Mouse (Mus musculus) myocyte (in vitro differentiated cells): ENCODE measurements around the gene Ncoa1. TPM values are rescaled to one million over a fixed set of nuclear protein-coding genes. Genes with fewer than 3 reads are reported as not detected.

Experiments used
- H3K27me3 ChIP-seq: one replicate; pipeline ENCODE4 v1.6.1; 2011; ENCODE audit not compliant: control insufficient read depth, insufficient read depth, insufficient read length
- H3K36me3 ChIP-seq: one replicate; pipeline ENCODE4 v1.6.1; 2011; ENCODE audit not compliant: control insufficient read depth, insufficient read depth
- H3K4me2 ChIP-seq: one replicate; pipeline ENCODE4 v1.6.1; 2011; ENCODE audit warnings: low read depth, control low read depth
- H3K4me3 ChIP-seq: one replicate; pipeline ENCODE4 v1.5.1; 2011; ENCODE audit warnings: mild to moderate bottlenecking, control low read depth, moderate library complexity
- H3K79me2 ChIP-seq: one replicate; pipeline ENCODE4 v1.6.1; 2011; ENCODE audit not compliant: control insufficient read depth, insufficient read depth
- H3ac ChIP-seq: one replicate; pipeline ENCODE4 v1.6.1; 2011; ENCODE audit not compliant: control insufficient read depth, insufficient read length
- CEBPB ChIP-seq: IDR thresholded peaks from 2 replicates; pipeline ENCODE4 v1.6.1; 2011; ENCODE audit warnings: mild to moderate bottlenecking, moderate library complexity; ENCODE audit not compliant: poor library complexity, insufficient read depth, severe bottlenecking
- E2F4 ChIP-seq: IDR thresholded peaks from one replicate; pipeline ENCODE4 v1.6.1; 2011; ENCODE audit warnings: mild to moderate bottlenecking, control low read depth, moderate library complexity; ENCODE audit not compliant: insufficient read depth
- MAX ChIP-seq: IDR thresholded peaks from one replicate; pipeline ENCODE4 v1.6.1; 2011; ENCODE audit warnings: low read depth, mild to moderate bottlenecking, control low read depth
- MYOD1 ChIP-seq, 3 experiments: IDR thresholded peaks; one replicate each; pipeline ENCODE4 v1.6.1; 2011; ENCODE audit warnings: control low read depth in 2 of 3, low read depth in 2 of 3, mild to moderate bottlenecking in 2 of 3, moderate library complexity in 1 of 3; ENCODE audit not compliant: insufficient read length in 2 of 3, control insufficient read depth in 1 of 3
- MYOG ChIP-seq, 3 experiments: IDR thresholded peaks; one replicate each; pipeline ENCODE4 v1.6.1; 2011; ENCODE audit warnings: control low read depth in 2 of 3, low read depth in 2 of 3, mild to moderate bottlenecking in 2 of 3; ENCODE audit not compliant: insufficient read length in 2 of 3, control insufficient read depth in 1 of 3, insufficient read depth in 1 of 3
- POLR2A ChIP-seq: IDR thresholded peaks from one replicate; pipeline ENCODE4 v1.6.1; 2011; ENCODE audit warnings: low read depth, mild to moderate bottlenecking, control low read depth, moderate library complexity; ENCODE audit not compliant: insufficient read length
- POLR2AphosphoS2 ChIP-seq: IDR thresholded peaks from one replicate; pipeline ENCODE4 v1.6.1; 2011; ENCODE audit warnings: low read depth, control low read depth; ENCODE audit not compliant: insufficient read length
- REST ChIP-seq: IDR thresholded peaks from one replicate; pipeline ENCODE4 v1.6.1; 2011; ENCODE audit warnings: mild to moderate bottlenecking, control low read depth, moderate library complexity; ENCODE audit not compliant: insufficient read depth, insufficient read length
- SRF ChIP-seq: IDR thresholded peaks from one replicate; pipeline ENCODE4 v1.6.1; 2011; ENCODE audit warnings: low read depth; ENCODE audit not compliant: control insufficient read depth, insufficient read length
- TCF12 ChIP-seq: IDR thresholded peaks from one replicate; pipeline ENCODE4 v1.6.1; 2011; ENCODE audit warnings: mild to moderate bottlenecking, control low read depth; ENCODE audit not compliant: poor library complexity, insufficient read depth, severe bottlenecking
- TCF3 ChIP-seq: IDR thresholded peaks from one replicate; pipeline ENCODE4 v1.6.1; 2011; ENCODE audit warnings: low read depth, control low read depth; ENCODE audit not compliant: insufficient read length
- USF1 ChIP-seq: IDR thresholded peaks from one replicate; pipeline ENCODE4 v1.6.1; 2011; ENCODE audit warnings: low read depth, mild to moderate bottlenecking, control low read depth, moderate library complexity
- polyA plus RNA-seq: library from polyadenylated mRNA; unstranded; fragments of >200 nt; fragmentation: generic; extraction: Trizol; gene quantifications from one replicate; pipeline ENCODE4 v1.2.1, GENCODE M21; 2012; ENCODE audit warnings: missing spikeins

Ncoa1 gene
- polyA plus RNA-seq, 1 experiment: 7.1 TPM

DNA sequence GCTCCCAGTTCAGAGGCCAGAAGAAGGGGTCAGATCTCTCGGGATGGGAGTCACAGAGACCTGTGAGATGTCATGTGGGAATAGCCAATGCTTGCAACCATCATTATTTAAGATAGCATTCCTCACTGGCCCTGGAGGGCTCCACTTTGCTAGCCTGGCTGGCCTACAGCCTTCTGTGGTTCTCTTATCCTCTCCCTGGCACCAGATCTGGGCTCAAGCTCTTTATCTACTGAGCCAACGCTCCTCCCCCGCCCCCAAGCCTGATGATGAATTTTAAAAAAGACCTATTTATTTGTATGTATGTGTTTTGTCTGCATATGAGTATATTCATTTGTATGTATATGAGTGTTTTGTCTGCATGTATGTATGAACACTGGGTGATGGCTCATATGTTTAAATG lies 197.1 kb downstream of the Ncoa1 start:
- no peak overlapping the region for H3K4me3 ChIP-seq
- no peaks in the 10 kb centered on the region for H3K36me3 ChIP-seq
- no peak overlapping the region for H3K4me2 ChIP-seq
- TF ChIP-seq MYOD1 (IDR thresholded peaks at IDR 0.05; ENCODE audit: control insufficient read depth in 1 of 3, insufficient read length in 2 of 3, low read depth in 2 of 3): no peak
- TF ChIP-seq MYOG (IDR thresholded peaks at IDR 0.05; ENCODE audit: control insufficient read depth in 1 of 3, insufficient read depth in 1 of 3, insufficient read length in 2 of 3, low read depth in 2 of 3): no peak
- no peak for TF ChIP-seq REST
- TF ChIP-seq TCF12: no peak
- no peak for TF ChIP-seq MAX
- TF ChIP-seq CEBPB: no peak
- TF ChIP-seq SRF: no peak
- TF ChIP-seq USF1: no peak
- no peak for TF ChIP-seq POLR2A
- TF ChIP-seq POLR2AphosphoS2: no peak
- H3ac ChIP-seq: no peak overlapping the region
- no peaks in the 10 kb centered on the region for H3K27me3 ChIP-seq
- H3K79me2 ChIP-seq: no peaks in the 10 kb centered on the region

DNA sequence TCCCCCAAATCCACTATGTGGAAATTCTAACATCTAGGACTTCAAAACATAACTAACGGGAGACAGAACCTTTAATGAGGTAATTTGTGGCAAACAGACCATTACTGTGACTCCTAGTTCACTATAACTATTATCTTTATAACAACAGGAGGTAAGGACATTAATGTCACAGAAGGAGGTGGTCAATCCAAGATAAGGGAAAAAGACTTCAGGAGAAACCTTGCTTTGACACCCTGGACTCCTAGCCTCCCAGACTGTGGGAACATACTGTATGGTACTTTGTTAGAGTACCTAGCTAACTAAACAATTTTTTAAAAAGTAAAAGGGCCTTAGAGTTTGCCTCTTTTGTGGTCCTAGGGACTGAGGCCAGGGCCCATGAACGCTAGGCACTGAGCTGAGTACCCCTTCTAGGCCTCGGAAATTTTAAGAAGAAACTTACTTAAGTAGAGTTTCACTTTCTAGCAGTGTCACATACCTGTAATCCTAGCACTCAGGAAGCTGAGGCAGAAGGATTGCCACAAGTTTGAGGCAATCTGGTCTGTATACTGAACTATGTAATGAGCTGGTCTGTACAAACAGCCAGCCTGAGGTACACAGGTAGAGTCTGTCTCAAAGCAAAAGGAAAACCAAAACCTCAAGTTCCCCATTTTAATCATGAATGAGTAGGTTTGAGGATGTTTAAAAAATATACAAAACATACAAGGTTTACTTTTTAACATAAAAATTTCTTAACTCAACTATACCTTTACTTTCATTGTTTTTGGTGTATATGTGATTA lies 197.8 kb downstream of the Ncoa1 start:
- no peak overlapping the region for H3K4me3 ChIP-seq
- H3K36me3 ChIP-seq: no peaks in the 10 kb centered on the region
- no peaks in the 10 kb centered on the region for H3K79me2 ChIP-seq
- no peak overlapping the region for H3K4me2 ChIP-seq
- no peak for TF ChIP-seq POLR2A
- no peak for TF ChIP-seq CEBPB
- no peak for TF ChIP-seq MAX
- TF ChIP-seq REST: no peak
- TF ChIP-seq MYOD1 (IDR thresholded peaks at IDR 0.05; ENCODE audit: control insufficient read depth in 1 of 3, insufficient read length in 2 of 3, low read depth in 2 of 3): no peak
- no peak for TF ChIP-seq MYOG (IDR thresholded peaks at IDR 0.05; ENCODE audit: control insufficient read depth in 1 of 3, insufficient read depth in 1 of 3, insufficient read length in 2 of 3, low read depth in 2 of 3)
- TF ChIP-seq TCF12: no peak
- TF ChIP-seq POLR2AphosphoS2: no peak
- no peak for TF ChIP-seq SRF
- TF ChIP-seq E2F4: no peak
- no peak for TF ChIP-seq USF1
- TF ChIP-seq TCF3: no peak
- no peak overlapping the region for H3ac ChIP-seq
- no peaks in the 10 kb centered on the region for H3K27me3 ChIP-seq

DNA sequence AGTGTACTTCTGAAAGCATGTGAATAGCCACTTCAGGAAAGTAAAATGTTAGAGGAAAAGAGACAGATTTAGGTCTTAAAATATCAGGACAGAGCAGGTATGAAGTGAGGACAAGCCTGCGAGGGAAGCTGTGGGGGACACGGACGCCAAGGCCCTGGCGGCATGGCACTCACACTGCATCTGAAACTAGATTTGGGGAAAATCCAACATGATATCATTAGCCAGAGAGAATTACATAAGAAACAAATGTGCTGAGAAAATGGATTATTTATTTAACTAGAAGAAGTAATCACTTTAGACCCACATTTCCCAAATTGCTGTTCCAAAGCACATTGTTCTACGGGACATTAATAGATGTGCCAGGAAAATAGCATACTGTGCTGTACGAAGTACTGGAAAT lies 205.9 kb downstream of the Ncoa1 start:
- Histone ChIP-seq H3K4me2 (no peak overlapping the region), H3K27me3 (no peaks in the 10 kb centered on the region), H3K36me3 (no peaks in the 10 kb centered on the region), H3K79me2 (no peaks in the 10 kb centered on the region), H3K4me3 (no peak overlapping the region), H3ac (no peak overlapping the region)
- TF ChIP-seq MYOD1 (IDR thresholded peaks at IDR 0.05; ENCODE audit: control insufficient read depth in 1 of 3, insufficient read length in 2 of 3, low read depth in 2 of 3) (no peak), E2F4 (no peak), MYOG (IDR thresholded peaks at IDR 0.05; ENCODE audit: control insufficient read depth in 1 of 3, insufficient read depth in 1 of 3, insufficient read length in 2 of 3, low read depth in 2 of 3) (no peak), POLR2A (no peak), CEBPB (no peak), TCF3 (no peak), SRF (no peak), POLR2AphosphoS2 (no peak), MAX (no peak), TCF12 (no peak), REST (no peak), USF1 (no peak)

DNA sequence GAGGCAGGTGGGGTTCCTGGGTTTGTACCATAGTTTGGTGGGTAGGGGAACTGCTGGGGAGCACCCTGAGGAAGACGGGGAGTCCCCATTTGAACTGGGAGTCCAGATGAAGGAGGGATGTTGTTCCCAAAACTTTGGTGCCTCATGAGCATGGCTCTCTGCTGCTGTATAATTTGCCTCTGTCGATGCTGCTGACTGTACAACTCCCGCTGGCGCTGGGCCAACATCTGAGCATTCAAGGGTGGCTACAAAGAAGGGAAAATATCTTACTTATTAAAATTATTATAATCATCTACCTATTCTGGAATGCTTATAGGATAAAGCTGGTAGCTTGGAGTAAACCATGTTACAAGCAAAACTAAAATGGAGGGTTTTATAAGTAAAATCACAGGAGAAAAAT lies 209.2 kb downstream of the Ncoa1 start:
- H3K4me3 ChIP-seq: no peak overlapping the region
- no peaks in the 10 kb centered on the region for H3K79me2 ChIP-seq
- H3ac ChIP-seq: no peak overlapping the region
- H3K4me2 ChIP-seq: no peak overlapping the region
- peaks cover 3% of the 10 kb centered on the region for H3K36me3 ChIP-seq
- no peak for TF ChIP-seq MYOG (IDR thresholded peaks at IDR 0.05; ENCODE audit: control insufficient read depth in 1 of 3, insufficient read depth in 1 of 3, insufficient read length in 2 of 3, low read depth in 2 of 3)
- H3K27me3 ChIP-seq: no peaks in the 10 kb centered on the region
